Mouse (Mus musculus): Measurements from ENCODE around the gene Stard3.
A peak's percentile ranks its signal among the peaks of the same experiment; 100 is the strongest.

Stard3 gene

GRCm38 (mm10) chr11:98358161-98359083 lies at the start of gene Stard3:
Stard3 (plus strand) TSS chr11:98358368.
- peak; percentile 90 for DNase-seq (ENCODE audit: low spot score)

- no peak for DNase-seq (ENCODE audit: low spot score)
These were observed 44.3 kb upstream of the Stard3 start for GRCm38 (mm10) chr11:98313790-98314323.

DNA sequence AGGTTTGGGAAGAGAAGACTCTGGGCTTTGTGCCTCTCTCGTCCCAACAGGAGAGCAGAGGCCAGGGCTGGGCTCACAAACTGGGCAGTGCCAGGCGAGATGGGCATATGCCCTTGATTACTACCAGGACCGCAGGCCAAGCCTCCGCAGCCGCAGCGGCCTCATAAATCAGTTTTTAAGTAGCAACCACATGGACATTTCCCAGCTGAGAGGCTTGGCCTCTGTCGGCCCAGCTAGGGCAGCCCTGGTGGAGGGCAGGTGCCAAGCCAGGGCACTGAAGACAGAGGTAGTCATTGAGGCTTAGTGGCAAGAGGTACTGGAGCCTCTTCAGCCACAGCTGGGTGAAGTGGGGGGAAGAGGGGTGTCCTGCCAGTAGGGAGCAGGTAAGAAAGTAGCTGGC lies 40.7 kb upstream of the Stard3 start:
- no peak for DNase-seq (ENCODE audit: low spot score)

DNA sequence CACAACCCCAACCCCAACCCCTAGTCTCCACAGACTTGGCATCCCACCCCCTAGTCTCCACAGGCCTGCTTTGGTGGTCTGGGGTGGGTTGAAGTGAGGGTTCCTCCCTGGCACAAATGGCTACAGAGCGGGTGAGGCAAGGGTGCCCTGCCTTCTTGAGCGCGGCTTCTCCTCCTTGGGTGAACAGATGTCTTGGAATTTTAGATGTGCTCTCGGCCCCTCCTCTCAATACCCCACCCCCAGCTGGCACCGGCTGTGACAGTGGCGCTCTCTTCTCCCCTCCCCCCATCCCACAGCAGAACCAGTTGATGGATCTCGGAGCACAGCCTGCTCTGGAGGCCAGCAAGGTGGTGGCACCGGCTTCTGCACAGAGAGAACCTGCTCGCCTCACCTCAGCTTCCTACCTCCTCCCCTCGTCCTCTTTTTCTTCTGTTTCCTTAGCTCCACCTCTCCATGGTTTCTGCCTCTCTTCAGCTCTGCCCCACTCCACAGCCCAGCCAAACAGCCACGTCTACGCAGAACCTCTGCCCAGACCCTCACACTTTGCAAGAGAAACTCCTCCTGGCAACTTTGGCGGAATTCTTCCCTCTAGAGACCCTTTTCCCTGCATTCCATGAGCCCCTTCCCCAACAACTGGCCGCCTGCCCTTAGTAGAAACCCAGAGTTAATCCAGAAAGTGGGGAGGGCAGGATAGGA lies 39.6 kb upstream of the Stard3 start:
- DNase-seq (ENCODE audit: low spot score) = no peak

- DNase-seq (ENCODE audit: low spot score) = no peak
These were observed 39.0 kb upstream of the Stard3 start for GRCm38 (mm10) chr11:98319120-98319519.

DNA sequence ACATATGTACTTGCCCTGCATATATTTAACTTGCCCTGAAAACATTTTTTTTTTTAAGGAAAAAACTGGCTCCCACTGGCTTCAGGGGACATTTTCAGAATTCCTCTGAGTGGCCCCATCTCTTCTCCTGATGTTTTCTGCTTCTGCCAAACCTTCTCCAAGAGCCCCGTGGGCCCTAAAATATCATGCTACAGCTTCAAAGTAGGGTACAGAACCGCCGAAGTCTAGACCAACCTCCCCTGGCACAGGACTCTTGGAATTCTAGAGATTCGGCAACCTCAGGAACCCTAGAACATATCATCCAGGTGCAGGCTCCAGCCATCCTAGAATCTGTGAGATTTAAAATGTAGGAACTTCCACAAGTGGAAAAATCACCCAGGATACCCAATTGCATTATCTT lies 38.6 kb upstream of the Stard3 start:
- no peak for DNase-seq (ENCODE audit: low spot score)

GRCm38 (mm10) chr11:98319944-98320343 lies 38.2 kb upstream of the Stard3 start:
- no peak for DNase-seq (ENCODE audit: low spot score)

GRCm38 (mm10) chr11:98320381-98320780 lies 37.8 kb upstream of the Stard3 start:
- no peak for DNase-seq (ENCODE audit: low spot score)

DNA sequence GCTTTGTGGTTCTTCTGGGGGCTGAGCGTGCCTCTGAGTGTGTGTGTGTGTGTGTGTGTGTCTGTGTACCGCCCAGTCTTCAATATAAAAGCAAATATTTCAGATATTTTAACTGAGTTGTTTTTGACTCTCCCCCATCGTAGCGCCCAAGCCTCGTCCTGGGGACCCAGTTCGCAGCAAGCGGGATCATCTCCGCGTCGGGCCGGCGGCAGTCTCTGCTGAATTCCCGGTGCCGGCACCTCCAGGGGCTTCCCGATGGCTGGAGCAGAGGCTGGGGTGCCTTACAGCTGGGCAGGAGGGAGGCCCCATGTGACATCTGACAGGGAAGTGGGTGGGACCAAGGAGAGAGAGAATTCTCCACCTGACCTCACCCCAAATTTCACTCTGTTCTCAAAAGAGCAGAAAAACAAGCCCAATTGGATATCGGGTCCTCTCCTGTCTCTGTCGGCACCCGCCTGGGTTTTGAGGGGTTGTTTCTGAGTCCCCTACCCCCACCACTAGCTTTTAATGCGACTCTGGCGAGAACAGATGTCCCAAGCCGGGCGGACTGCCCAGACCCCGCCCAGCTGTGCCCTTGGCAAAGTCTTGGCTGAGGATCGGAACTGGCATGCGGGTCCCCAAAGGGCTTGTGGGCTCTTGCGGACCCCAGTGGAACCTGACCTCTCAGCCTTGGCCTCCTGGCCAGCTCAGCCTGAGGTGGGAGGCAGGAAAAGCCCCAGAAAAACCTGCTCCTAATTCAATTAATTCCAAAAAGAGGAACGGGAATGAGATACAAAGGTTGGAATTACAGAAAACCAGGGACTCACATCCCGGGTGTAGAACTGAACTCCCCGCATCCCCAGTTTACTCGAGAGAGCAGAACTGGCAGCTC lies 37.1 kb upstream of the Stard3 start:
- DNase-seq (ENCODE audit: low spot score) = no peak

GRCm38 (mm10) chr11:98321677-98322003 lies 36.5 kb upstream of the Stard3 start:
- DNase-seq (ENCODE audit: low spot score) = no peak

GRCm38 (mm10) chr11:98322159-98322558 lies 36.0 kb upstream of the Stard3 start:
- DNase-seq (ENCODE audit: low spot score) = no peak

- DNase-seq (ENCODE audit: low spot score) = no peak
These were observed 34.9 kb upstream of the Stard3 start for GRCm38 (mm10) chr11:98323136-98323866.

GRCm38 (mm10) chr11:98323933-98324332 lies 34.2 kb upstream of the Stard3 start:
- no peak for DNase-seq (ENCODE audit: low spot score)

GRCm38 (mm10) chr11:98325191-98325820 lies 32.9 kb upstream of the Stard3 start:
- no peak for DNase-seq (ENCODE audit: low spot score)

DNA sequence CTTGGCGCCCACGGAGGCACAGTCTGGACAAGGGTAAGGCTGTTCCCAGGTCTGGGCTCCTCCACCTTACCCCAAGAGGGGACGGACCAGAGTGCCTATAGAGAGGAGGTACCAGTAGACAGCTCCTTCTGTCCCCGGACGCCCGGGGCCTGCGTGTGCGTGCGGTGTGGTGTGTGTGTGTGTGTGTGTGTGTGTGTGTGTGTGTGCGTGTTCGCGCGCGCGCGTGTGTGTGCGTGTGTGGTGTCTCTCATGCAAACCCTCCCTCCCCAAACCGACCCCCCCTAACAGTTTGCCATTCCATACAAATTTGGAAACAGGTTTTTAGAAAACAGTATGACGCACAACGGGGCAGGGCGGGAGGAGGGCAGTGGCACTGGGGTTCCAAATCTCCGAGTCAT lies 32.3 kb upstream of the Stard3 start:
- no peak for DNase-seq (ENCODE audit: low spot score)

GRCm38 (mm10) chr11:98326741-98327135 lies 31.4 kb upstream of the Stard3 start:
- DNase-seq (ENCODE audit: low spot score) = no peak

DNA sequence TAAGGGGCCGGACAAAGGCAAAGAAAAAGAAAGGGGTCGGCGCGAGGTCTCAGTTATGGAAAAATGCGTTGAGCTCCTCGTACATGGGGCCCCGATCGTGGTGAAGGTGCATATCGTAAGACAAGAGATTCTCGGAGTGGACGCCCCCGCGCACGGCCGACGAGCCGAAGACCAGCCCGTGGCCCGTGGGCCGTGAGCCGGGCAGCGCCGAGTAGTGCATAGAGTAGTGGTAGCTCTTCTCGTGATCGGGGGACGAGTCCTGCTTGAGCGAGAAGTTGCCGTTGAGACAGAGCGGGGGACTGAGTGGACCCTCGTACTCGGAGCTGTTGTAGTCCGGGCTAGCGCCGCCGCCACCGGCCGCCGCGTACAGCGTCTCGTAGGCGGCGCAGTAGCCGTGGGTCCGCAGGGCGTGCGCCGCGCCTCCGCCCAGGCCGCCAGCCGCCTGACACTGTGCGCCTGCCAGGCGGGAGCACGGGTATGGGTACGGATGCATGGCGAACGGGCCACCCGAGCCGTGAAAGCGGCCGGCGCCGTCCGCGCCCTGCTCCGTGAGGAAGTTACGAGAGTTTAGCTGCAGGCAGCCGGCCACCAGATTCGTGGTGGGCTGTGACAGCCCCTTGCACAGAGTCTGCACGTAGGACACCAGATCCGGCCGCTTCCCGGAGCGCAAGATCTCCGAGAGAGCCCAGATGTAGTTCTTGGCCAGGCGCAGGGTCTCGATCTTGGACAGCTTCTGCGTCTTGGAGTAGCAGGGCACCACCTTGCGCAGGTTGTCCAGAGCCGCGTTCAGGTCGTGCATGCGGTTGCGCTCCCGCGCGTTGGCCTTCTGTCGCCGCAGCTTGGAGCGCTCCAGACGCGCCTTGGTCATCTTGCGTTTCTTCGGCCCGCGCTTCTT lies 30.8 kb upstream of the Stard3 start:
- DNase-seq (ENCODE audit: low spot score) = no peak

- no peak for DNase-seq (ENCODE audit: low spot score)
These were observed 30.2 kb upstream of the Stard3 start for GRCm38 (mm10) chr11:98328031-98328370.

DNA sequence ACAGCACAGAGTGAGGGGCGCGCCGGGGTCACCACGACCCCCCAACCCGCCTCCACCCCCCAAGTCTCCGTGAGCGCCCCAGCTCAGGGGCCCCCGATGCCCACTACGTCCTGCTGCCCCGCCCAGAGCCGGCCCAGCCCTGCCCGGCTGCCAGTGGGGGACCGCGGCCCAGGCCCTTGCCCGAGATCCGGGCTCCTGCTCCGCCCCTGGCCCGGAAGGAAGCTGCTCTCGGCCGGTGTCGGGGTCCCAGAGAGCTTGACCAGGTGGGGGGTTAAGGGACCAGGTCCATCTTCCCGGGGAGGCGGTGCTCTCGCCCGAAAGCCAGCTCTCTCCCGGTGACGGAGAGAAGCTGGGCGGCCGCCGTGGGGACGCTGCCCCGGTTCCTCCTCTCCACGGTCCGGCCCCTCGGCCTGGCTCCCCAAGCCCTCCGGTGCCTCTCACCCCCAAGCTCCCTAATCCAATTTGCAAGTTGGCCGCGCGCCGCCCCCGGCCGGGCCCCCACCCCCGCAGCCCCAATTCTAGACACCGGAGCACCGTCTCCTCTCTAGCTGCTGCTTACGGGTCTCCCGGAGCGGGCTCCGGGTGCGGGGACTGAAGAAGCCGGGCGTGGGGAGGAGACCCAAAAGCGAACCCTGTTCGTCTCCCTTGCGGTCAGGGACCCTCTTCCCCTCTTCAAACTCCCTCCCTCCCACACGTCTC lies 29.6 kb upstream of the Stard3 start:
- DNase-seq (ENCODE audit: low spot score) = no peak
